ENCODE assay signal across 28 mouse cellular contexts in the genomic region with DNA sequence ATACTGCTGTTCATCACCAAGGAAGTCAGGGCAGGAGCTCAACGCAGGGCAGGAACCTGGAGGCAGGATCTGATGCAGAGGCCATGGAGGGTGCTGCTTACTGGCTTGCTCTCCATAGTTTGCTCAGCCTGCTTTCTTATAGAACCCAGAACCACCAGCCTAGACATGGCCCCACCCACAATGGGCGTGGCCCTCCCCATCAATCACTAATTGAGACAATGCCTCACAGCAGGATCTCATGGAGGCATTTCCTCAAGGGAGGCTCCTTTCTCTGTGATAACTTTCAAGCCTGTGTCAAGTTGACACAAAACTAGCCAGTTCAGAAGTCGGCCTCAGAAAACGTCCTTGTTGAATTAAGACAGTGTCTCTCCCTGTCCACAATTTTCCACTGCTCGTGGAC. TPM values are rescaled to one million over a fixed set of nuclear protein-coding genes. Genes with fewer than 3 reads are reported as not detected.
DNase-seq lines count a peak whose midpoint lies in the region; ATAC-seq and TF ChIP-seq lines count a peak whose summit lies in the region.
"Had no signal": no experiment of that assay in that cellular context is flagged by ENCODE, and none has a peak within 500 bp of the region (broad histone marks: within the 10 kb centered on the region; RNA-seq: fewer than 3 reads in every experiment).

No protein-coding gene starts in this region.

- 57% methylated on average over 5 of the region's 5 CpGs for WGBS in hindbrain, embryonic 11.5 days
- WGBS in hindbrain, postnatal 0 days = 49% methylated on average over 5 of the region's 5 CpGs
- 58% methylated on average over 5 of the region's 5 CpGs for WGBS in neural tube, embryonic 12.5 days

- H3K9me3 ChIP-seq in hindbrain, embryonic 11.5 days (ENCODE audit: control insufficient read depth, low read length) = no peaks in the 10 kb centered on the region
- H3K9me3 ChIP-seq in hindbrain, postnatal 0 days (ENCODE audit: low read length) = no peaks in the 10 kb centered on the region
- no peaks in the 10 kb centered on the region for H3K9me3 ChIP-seq in neural tube, embryonic 12.5 days
- H3K9me3 ChIP-seq: embryonic facial prominence, embryonic 12.5 days; intestine, embryonic 15.5 days; liver, embryonic 13.5 days had no signal

- no peak overlapping the region for H3K4me3 ChIP-seq in hindbrain, embryonic 11.5 days (ENCODE audit: low read depth, low read length)
- H3K4me3 ChIP-seq in hindbrain, postnatal 0 days (ENCODE audit: low read length) = no peak overlapping the region
- no peak overlapping the region for H3K4me3 ChIP-seq in neural tube, embryonic 12.5 days
- H3K4me3 ChIP-seq: embryonic facial prominence, embryonic 12.5 days; erythroblast, embryonic 14.5 days; intestine, embryonic 15.5 days; left cerebral cortex, adult 2 months; liver, embryonic 13.5 days had no signal

- DNase-seq in embryo, embryonic 10.5 days (ENCODE audit: low spot score) = peak; percentile 27
- DNase-seq in embryo, embryonic 10 days (ENCODE audit: low spot score) = no peak
- no peak for DNase-seq in hindbrain, embryonic 11.5 days (ENCODE audit: low spot score)
- DNase-seq in hindbrain, postnatal 0 days (ENCODE audit: low spot score) = no peak
- DNase-seq in neural tube, embryonic 10.5 days (ENCODE audit: extremely low spot score, low spot score) = no peak
- no peak for DNase-seq in cerebellum, adult 9-10 months
- DNase-seq: adrenal gland, postnatal 36 days; cerebellum, adult 9-11 months; gastrocnemius, postnatal 10 days; heart, adult 11 months; kidney, adult 8-10 months; kidney, postnatal 10 days; liver, embryonic 13.5 days; lung, adult 2 months; lung, postnatal 14 days; thymus, adult 2 months had no signal

- peaks cover 18% of the 10 kb centered on the region for H3K4me1 ChIP-seq in hindbrain, embryonic 11.5 days (replicated peaks; ENCODE audit: control insufficient read depth, insufficient read depth, low read length)
- H3K4me1 ChIP-seq in hindbrain, postnatal 0 days (ENCODE audit: insufficient read depth, low read length) = no peaks in the 10 kb centered on the region; the same call in 1 of the 2 replicates
- H3K4me1 ChIP-seq in neural tube, embryonic 12.5 days = peaks cover 54% of the 10 kb centered on the region

- no peaks in the 10 kb centered on the region for H3K36me3 ChIP-seq in hindbrain, embryonic 11.5 days (ENCODE audit: control insufficient read depth, insufficient read depth, low read length)
- no peaks in the 10 kb centered on the region for H3K36me3 ChIP-seq in hindbrain, postnatal 0 days (ENCODE audit: insufficient read depth, low read length)
- H3K36me3 ChIP-seq in neural tube, embryonic 12.5 days = no peaks in the 10 kb centered on the region
- H3K36me3 ChIP-seq: embryonic facial prominence, embryonic 12.5 days; intestine, embryonic 15.5 days; liver, embryonic 13.5 days had no signal

- no peak for TF ChIP-seq CTCF in hindbrain, postnatal 0 days (IDR thresholded peaks at IDR 0.05; ENCODE audit: low read depth)

- no peak overlapping the region for H3K4me2 ChIP-seq in hindbrain, embryonic 11.5 days (replicated peaks; ENCODE audit: low read depth, low read length)
- H3K4me2 ChIP-seq in hindbrain, postnatal 0 days (ENCODE audit: low read depth, low read length) = no peak overlapping the region
- H3K4me2 ChIP-seq in neural tube, embryonic 12.5 days (replicated peaks) = peak overlapping the region; percentile 47; the same call in 1 of the 2 replicates
- H3K4me2 ChIP-seq: embryonic facial prominence, embryonic 12.5 days; heart, embryonic 11.5 days; intestine, embryonic 15.5 days; liver, embryonic 13.5 days had no signal

- no peak for ATAC-seq in hindbrain, embryonic 11.5 days (ENCODE audit: low FRiP score)
- ATAC-seq in hindbrain, postnatal 0 days = no peak
- no peak for ATAC-seq in neural tube, embryonic 12.5 days (ENCODE audit: low FRiP score, low read depth)
- ATAC-seq in frontal cortex, adult (ENCODE audit: low TSS enrichment) = no peak
- ATAC-seq: intestine, embryonic 15.5 days had no signal

- H3K27me3 ChIP-seq in hindbrain, embryonic 11.5 days (ENCODE audit: control insufficient read depth, insufficient read depth, low read length) = no peaks in the 10 kb centered on the region
- no peaks in the 10 kb centered on the region for H3K27me3 ChIP-seq in hindbrain, postnatal 0 days (ENCODE audit: insufficient read depth, low read length)
- H3K27me3 ChIP-seq in neural tube, embryonic 12.5 days (replicated peaks) = no peaks in the 10 kb centered on the region

- no peak overlapping the region; the same call in 1 of the 2 replicates for H3K9ac ChIP-seq in hindbrain, embryonic 11.5 days (ENCODE audit: low read depth, low read length)
- no peak overlapping the region for H3K9ac ChIP-seq in hindbrain, postnatal 0 days (replicated peaks; ENCODE audit: low read length)
- H3K9ac ChIP-seq in neural tube, embryonic 12.5 days = no peak overlapping the region
- H3K9ac ChIP-seq: embryonic facial prominence, embryonic 12.5 days; intestine, embryonic 15.5 days; liver, embryonic 13.5 days had no signal

- H3K27ac ChIP-seq in hindbrain, embryonic 11.5 days (ENCODE audit: low read depth, low read length) = peak overlapping the region; percentile 98
- H3K27ac ChIP-seq in hindbrain, postnatal 0 days = no peak overlapping the region
- H3K27ac ChIP-seq in neural tube, embryonic 12.5 days = no peak overlapping the region
- H3K27ac ChIP-seq: embryonic facial prominence, embryonic 12.5 days; left cerebral cortex, adult 2 months; liver, embryonic 13.5 days; stomach, postnatal 0 days had no signal

RNA-seq across cellular contexts. Expression of a gene that starts 16.5 kb away (rescaled TPM):
- 1.4 and 1.9 TPM in 2 replicates for polyA plus RNA-seq in hindbrain, embryonic 11.5 days (2014; fragmentation: Nextera tagmentation; extraction: Ambion mirVana)
- total RNA-seq in hindbrain, postnatal 0 days (2014; rRNA removed) = 0.26 and 1.8 TPM in 2 replicates
- 1.6 and 2.4 TPM in 2 replicates for polyA plus RNA-seq in hindbrain, postnatal 0 days (2015; fragmentation: Nextera tagmentation; extraction: Ambion mirVana)
- polyA plus RNA-seq in neural tube, embryonic 12.5 days (2016; fragmentation: Nextera tagmentation; extraction: Ambion mirVana) = 2.4 and 3.0 TPM in 2 replicates
- total RNA-seq: common myeloid progenitor, adult 5-6 weeks; hematopoietic stem cell, adult 5-6 weeks; megakaryocyte progenitor cell, adult 5-6 weeks had no signal
- polyA plus RNA-seq: erythroblast, embryonic 14.5 days had no signal

RNA-seq across cellular contexts. Expression of a gene that starts 19.8 kb away (rescaled TPM):
- polyA plus RNA-seq in hindbrain, embryonic 11.5 days (2014; fragmentation: Nextera tagmentation; extraction: Ambion mirVana) = 0.59 and 0.88 TPM in 2 replicates
- total RNA-seq in hindbrain, postnatal 0 days (2014; rRNA removed) = 8.0 and 11.7 TPM in 2 replicates
- 14.2 and 14.6 TPM in 2 replicates for polyA plus RNA-seq in hindbrain, postnatal 0 days (2015; fragmentation: Nextera tagmentation; extraction: Ambion mirVana)
- polyA plus RNA-seq in neural tube, embryonic 12.5 days (2016; fragmentation: Nextera tagmentation; extraction: Ambion mirVana) = 2.9 and 3.1 TPM in 2 replicates
- total RNA-seq: common myeloid progenitor, adult 5-6 weeks; hematopoietic stem cell, adult 5-6 weeks; megakaryocyte progenitor cell, adult 5-6 weeks; monocyte, adult 5-6 weeks had no signal
- polyA plus RNA-seq: erythroblast, embryonic 14.5 days; heart, embryonic 11.5 days had no signal

RNA-seq across cellular contexts. Expression of a gene that starts 40.7 kb away (rescaled TPM):
- 27.0 and 32.3 TPM in 2 replicates for polyA plus RNA-seq in hindbrain, embryonic 11.5 days (2014; fragmentation: Nextera tagmentation; extraction: Ambion mirVana)
- 46.9 and 57.0 TPM in 2 replicates for total RNA-seq in hindbrain, postnatal 0 days (2014; rRNA removed)
- 34.4 and 37.0 TPM in 2 replicates for polyA plus RNA-seq in hindbrain, postnatal 0 days (2015; fragmentation: Nextera tagmentation; extraction: Ambion mirVana)
- 28.7 and 35.4 TPM in 2 replicates for polyA plus RNA-seq in neural tube, embryonic 12.5 days (2016; fragmentation: Nextera tagmentation; extraction: Ambion mirVana)
